Mouse (Mus musculus): ENCODE results near the gene Me1.
"Not testable (repeated sequence)": the region's sequence is repeated elsewhere in the genome, so short reads cannot be mapped to it uniquely, and the experiment has no call there.

Gene Me1

GRCm38 (mm10) chr9:86599723-86600303 is 95.9 kb downstream of the Me1 start:
- no peak for DNase-seq (ENCODE audit: low read depth, low spot score)

DNA sequence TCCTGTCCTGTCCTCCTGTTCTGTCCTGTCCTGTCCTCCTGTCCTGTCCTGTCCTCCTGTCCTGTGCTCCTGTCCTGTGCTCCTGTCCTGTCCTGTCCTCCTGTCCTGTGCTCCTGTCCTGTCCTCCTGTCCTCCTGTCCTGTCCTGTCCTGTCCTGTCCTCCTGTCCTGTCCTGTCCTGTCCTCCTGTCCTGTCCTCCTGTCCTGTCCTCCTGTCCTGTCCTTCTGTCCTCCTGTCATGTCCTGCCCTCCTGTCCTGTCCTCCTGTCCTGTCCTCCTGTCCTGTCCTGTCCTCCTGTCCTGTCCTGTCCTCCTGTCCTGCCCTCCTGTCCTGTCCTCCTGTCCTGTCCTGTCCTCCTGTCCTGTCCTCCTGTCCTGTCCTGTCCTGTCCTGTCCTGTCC is 98.8 kb downstream of the Me1 start:
- DNase-seq (ENCODE audit: low read depth, low spot score) = not testable (repeated sequence)

DNA sequence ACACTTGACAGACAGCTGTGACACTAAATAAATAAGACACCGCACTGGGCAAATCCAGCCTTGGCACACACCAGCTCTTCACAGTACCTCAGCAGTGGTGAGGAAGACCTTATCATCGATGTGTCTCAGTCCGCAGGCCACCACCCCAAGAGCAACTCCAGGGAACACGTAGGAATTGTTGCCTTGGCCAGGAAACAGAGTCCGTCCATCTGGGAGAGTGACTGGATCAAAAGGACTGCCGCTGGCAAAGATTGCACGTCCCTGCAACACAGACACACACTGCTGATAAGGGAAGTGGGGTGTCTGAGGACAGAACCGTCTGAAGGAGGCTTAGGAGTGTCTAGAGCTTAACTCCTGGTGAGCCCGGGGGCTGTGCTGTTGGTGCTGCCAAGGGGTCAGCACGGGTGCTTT is 101.4 kb downstream of the Me1 start:
- DNase-seq (ENCODE audit: low read depth, low spot score) = not testable (repeated sequence)

DNA sequence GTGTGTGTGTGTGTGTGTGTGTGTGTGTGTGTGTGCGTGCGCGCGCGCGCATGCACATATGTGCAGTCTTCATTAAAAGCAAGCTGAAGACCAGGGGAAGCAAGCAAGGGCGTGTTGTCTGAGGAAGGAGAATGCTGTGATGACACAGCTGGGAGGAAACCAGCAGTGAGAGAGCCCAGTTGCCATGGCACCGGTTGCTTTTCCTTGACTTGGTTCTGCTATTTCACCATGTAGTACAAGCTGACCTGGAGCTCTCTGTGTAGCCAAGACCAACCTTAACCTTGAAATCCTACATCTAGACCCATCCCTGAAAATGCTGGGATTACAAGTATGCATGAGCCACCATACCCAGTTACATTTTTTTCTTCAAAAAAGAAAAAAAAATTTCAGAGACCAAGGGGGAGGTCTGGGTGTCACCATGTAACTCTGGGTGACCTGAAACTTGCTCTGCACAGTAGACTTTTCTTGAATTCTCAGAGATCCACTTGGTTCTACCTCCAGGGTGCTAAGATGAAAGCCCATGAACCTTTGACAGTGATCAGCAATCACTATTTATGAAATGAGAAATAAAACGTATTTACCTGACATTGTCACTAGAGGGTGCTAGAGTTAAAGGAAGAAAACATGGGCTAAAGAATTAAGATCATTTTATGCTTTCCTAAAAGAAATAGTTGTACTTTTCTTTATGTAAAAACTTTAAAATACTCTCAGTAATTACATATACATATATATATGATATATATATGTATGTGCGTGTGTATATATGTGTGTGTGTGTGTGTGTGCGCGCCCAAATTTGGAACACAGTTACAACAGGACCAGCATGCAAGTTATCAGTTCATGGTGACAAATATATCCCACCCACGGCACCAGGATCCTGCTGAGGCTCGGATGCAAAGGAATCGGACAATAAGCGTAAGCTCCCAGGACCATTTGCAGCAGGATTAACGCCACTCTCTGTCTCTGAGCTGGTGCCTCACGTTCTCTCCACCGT is 102.8 kb downstream of the Me1 start:
- DNase-seq (ENCODE audit: low read depth, low spot score) = peak; percentile 19

- peak; percentile 14 for DNase-seq (ENCODE audit: low read depth, low spot score)
Observed at GRCm38 (mm10) chr9:86587019-86587795, 108.5 kb downstream of the Me1 start.

- DNase-seq (ENCODE audit: low read depth, low spot score) = peak; percentile 60
Observed at GRCm38 (mm10) chr9:86583740-86584139, 112.0 kb downstream of the Me1 start.

DNA sequence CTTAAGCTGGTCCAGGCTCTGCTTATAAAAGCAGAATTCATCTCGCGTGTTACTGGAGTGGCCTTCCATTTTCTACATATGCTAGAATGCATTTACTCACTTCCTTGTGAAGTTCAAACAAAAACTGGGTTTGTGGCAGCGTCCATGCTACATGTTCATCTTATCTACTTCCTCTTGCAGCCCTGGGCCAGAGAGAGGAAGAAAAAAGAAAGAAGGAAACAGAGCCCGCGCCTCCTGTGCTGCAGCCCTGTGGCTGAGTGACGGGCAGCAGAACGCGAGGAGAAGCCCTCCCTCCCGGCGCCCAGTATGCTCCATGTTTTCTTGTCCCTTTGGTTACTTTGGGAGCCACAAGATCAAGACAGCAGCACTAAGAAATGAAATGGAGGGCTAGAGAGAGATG is 116.1 kb downstream of the Me1 start:
- no peak for DNase-seq (ENCODE audit: low read depth, low spot score)

DNA sequence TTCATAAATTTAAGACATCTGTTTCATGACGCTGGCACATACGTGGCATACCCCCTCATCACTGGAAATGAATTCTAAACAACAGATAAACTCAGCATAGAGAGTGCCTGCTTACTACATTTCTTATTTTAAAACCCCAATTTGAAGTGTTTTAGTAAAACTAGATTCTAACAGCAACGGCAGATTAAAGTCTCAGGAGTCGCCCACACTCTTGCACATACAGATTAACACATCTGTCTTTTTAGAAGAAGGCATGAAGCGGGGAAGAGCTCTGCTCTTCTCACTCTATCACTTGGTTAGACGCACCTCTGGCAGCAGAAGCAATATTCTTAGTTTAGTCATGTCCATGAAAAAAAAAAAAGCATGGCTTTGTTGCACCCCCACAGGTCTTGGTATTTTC is 120.6 kb downstream of the Me1 start:
- no peak for DNase-seq (ENCODE audit: low read depth, low spot score)

- no peak for DNase-seq (ENCODE audit: low read depth, low spot score)
Observed at GRCm38 (mm10) chr9:86573616-86574303, 122.0 kb downstream of the Me1 start.

DNA sequence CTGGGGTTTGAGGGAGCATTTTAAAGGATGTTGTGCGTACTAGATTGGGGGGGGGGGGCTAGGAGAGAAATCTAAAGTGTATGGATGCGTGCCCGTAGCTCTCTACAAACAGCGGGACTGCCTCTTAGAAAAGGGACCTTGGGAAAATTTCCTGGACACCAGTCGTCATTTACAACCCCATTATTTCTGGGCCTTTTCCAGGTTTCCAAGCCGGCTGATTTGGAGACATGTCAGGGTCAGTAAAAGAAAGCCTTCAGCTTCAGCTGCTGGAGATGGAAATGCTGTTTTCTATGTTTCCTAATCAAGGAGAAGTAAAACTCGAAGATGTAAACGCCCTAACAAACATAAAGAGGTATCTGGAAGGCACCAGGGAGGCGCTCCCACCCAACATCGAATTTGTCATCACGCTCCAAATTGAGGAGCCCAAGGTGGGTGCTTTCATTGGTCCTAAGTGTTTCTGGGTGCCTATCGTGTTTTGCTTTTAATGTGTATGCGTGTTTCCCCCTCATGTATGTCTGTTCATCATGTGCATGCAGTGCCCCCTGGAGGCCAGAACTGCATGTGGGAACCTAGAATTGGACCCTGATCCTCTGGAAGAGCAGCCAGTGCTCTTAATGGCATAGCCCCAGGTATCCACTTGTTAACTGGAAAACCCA is 123.0 kb downstream of the Me1 start:
- peak; percentile 85 for DNase-seq (ENCODE audit: low read depth, low spot score)

GRCm38 (mm10) chr9:86572196-86572595 is 123.6 kb downstream of the Me1 start:
- no peak for DNase-seq (ENCODE audit: low read depth, low spot score)

DNA sequence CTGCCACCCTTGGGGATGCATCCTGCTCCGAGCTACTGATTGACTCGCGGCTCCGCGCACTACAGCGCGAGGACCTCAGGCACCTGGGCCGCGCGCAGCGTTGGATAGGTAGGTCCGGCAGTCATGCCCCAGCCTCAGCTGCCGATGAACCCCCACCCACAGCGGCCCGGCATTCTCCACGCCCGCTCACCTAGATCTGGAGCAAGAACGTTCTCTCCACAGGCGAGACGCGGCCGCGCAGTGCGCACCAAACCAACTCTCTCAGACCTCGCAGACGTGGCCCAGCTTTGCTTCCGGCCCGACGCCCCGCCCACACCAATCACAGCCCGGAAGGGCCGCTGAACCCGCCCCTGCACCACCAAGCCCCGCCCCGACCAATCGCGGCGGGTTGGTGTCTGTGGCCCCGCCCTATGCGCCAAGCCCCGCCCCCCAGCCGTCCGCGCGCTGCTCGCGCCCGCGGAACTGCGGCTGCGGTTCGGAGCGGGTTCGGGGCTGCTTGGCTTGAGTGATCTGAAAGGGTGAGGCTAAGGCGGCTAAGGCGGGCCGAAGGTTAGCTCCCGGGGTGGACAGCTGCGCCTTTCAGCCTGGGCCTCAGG is 124.1 kb downstream of the Me1 start, which contains the start of the genes Pgm3 and Rwdd2a:
Gene Pgm3 (minus strand): TSS at position 303 of the 596 bp plus-strand sequence.
Gene Rwdd2a (plus strand): TSS at position 452 of the 596 bp plus-strand sequence.
- peak; percentile 92 for DNase-seq (ENCODE audit: low read depth, low spot score)

- no peak for DNase-seq (ENCODE audit: low read depth, low spot score)
Observed at GRCm38 (mm10) chr9:86570946-86571345, 124.8 kb downstream of the Me1 start.

DNA sequence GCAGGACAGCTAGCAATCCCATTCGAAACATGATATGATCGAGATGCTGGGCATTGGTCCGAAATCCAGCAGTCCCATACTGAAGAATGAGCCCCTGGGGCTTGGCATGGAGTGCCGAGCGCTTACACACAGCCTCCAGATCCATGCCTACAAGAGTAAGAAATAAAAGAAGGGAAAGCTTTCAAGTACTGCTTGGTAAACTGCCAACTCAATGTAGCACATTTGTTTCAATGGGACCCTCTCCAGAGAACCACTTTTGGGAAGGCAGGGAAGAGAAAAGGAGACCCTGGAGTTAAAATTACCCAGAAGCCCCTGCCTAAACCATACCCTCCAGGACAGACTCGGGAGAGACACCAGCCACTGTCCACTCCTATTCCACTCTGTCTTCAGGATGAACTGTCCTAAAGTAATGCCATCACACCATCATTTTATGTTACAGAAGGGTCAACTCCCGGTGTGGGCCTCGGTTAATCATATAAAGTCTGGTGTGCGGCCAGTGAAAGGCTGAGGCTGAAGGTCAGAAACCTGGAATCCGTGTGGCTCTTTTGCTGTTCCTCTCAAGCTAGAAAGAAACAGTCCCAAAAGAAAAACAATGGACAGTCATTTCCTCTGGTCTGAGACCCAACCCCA is 125.4 kb downstream of the Me1 start:
- DNase-seq (ENCODE audit: low read depth, low spot score) = no peak

DNA sequence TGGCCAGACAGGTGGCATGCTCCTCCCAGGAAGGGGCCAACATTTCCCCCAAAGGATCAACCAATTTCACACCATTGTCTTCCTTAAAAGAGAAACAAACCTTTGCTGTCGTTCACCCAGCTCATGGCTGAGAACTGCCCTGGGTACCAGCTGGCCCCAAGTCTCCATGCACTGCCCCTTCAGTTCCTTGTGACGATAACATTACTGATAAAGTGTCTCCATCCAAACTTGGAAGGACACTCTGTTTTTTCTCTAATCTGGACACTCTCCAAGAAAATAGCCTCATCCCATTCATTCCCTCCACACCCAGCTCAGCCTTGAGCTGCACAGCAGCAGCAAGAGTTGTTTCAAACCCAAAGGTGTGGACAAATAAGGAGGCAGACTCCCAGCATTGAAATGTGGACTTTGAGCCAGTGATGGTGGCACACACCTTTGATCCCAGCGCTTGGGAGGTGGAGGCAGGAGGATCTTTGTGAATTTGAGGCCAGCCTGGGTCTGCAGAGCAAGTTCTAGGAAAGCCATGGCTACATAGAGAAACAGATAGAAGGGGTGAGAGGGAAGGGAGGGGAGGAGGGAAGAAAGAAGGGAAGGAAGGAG is 126.3 kb downstream of the Me1 start:
- DNase-seq (ENCODE audit: low read depth, low spot score) = no peak

DNA sequence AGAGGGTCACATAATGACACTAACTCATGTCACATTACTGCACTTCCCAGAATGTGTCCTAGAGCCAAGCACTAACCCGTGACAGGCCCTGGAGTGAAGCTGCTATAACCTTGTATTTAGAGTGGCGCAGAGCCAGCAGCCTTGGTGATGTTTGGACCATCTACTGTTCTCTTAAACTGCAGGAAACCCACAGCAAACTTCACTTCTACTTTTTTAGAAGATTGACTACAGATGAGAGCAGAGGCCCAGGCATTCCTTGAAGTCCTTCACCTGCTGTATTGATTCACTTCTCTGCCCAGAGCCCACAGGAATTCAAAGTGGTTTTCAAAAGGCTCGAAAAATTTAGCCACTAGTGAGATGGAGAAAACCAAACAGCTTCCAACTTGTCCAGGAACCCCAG is 135.2 kb downstream of the Me1 start:
- DNase-seq (ENCODE audit: low read depth, low spot score) = no peak

DNA sequence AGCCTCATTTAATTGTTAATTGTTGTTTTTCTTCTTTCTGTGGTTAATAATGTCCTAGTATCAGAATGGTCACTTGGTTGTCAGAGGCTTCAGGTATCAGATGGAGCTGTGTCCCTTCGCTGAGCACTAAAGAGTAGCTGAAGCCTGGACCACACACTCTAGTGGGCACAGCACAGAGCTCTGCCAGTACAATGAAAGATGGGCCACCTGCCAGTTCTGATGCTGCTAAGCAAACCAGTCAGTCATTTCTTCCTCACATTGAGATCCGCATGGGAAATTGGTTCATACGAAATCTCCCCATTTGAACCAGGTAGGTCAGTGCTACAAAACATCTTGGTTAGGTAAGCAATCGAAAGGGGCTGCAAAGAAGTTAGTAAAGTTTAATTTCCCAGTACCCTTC is 141.1 kb downstream of the Me1 start:
- DNase-seq (ENCODE audit: low read depth, low spot score) = no peak

DNA sequence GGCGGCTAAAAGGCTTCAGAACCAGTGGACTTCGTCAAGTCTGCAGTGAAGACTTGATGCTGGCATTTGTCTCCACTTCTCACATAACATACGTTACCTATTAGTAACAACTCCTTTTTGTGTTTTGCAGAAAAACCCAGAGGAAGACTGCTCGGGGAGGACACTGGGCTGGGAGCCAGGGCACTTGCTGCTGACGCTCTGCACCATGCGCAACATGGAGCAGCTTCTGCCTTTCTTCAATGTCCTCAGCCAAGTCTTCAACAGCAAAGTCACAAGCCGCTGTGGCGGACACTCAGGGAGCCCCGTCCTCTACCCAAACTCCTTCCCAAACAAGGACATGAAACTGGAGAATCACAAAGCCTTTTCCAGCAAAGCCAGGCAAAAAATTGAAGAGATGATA is 141.9 kb downstream of the Me1 start:
- DNase-seq (ENCODE audit: low read depth, low spot score) = no peak

GRCm38 (mm10) chr9:86550717-86551116 is 145.0 kb downstream of the Me1 start:
- DNase-seq (ENCODE audit: low read depth, low spot score) = no peak
